Mouse (Mus musculus): ENCODE results near the gene Syngr2.

- TF ChIP-seq GATA1 (IDR thresholded peaks at IDR 0.05; ENCODE audit: low read length) (no peak), TAL1 (IDR thresholded peaks at IDR 0.05; ENCODE audit: low read length) (no peak)
Observed at GRCm38 (mm10) chr11:117778031-117778430, 31.4 kb upstream of the Syngr2 start.
